Mouse (Mus musculus): ENCODE data around the gene Bmi1.

Bmi1 gene

DNA sequence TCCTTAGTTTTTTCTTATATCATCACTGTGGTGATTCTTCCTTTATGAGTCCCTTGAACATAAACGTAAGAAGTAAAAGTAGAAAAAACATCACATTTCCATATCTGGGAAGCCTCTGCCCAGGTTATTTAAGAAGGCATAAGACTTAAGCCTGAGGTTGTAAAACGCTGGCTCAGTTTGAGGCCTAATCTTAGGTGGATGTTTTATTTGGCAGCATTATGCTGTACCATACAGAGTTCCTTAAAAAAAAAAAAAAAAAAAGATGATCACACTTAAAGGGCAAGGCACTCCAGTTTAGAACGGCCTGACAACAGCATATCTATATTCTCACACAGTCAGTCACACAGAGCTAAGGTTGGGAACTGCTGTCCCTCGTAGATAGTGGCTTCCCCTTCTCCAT is 49.1 kb downstream of the Bmi1 start:
- no peak for DNase-seq (ENCODE audit: low read depth)

DNA sequence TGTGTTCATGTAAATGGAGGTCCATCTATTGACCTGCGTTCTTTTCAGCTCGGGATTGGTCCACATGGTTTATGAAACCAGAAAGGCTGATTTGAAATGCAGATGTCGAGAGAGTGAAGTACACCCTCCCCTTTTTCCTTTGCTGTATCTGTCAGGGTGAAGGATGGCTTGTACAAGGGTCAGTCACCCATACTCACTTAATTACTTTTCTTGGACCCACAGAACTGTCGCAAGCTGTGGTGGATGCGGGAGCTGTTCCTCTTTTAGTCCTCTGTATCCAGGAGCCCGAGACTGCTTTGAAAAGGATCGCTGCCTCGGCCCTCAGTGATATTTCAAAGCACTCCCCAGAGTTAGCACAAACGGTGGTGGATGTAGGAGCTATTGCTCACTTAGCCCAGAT is 54.9 kb downstream of the Bmi1 start:
- DNase-seq (ENCODE audit: low read depth): no peak

DNA sequence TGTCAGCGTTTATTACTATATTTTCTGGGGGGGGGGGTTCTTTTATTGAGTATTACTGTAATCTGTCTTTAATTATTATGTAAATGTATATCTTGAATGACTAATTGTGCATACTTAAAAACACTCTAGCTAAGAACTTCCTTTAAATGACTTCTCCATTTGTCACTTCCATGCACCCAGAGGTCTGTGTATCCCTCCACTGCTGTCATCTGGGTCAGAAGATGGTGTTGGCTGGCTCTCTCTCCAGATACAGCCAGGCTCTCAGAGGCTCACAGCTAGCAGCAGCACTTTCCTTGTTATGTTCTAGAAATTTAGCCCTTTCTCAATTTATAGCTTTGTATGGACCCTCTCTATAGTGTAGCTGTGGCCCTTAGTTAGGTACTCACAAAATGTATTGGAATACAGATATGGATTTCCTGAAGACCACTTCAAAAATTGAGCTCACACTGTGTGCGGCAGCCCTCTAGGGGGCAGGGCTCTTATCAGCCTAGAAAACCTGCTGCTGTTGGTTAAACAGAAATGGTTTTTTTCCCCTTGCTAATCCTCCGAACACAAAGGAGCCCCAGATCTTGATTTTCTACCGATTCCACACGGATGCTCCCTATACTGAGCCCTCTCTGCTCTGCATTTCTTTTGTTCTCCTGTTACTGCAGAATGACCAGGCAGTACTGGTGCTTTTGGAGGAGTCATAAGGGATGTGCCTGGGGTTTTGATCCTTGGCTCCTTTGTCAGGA is 57.7 kb downstream of the Bmi1 start:
- DNase-seq (ENCODE audit: low read depth): peak; percentile 29
